Mouse (Mus musculus): ENCODE results near the gene Fmnl1.

- TF ChIP-seq MAX (IDR thresholded peaks at IDR 0.05; ENCODE audit: low read depth), result no peak
- no peak for TF ChIP-seq POLR2A (IDR thresholded peaks at IDR 0.05; ENCODE audit: insufficient read length, low read depth)
- no peak for TF ChIP-seq TCF3 (IDR thresholded peaks at IDR 0.05; ENCODE audit: insufficient read length, low read depth)
- no peak for TF ChIP-seq MYOG (IDR thresholded peaks at IDR 0.05; ENCODE audit: control insufficient read depth in 1 of 3, insufficient read depth in 1 of 3, insufficient read length in 2 of 3, low read depth in 2 of 3)
- TF ChIP-seq POLR2AphosphoS2 (IDR thresholded peaks at IDR 0.05; ENCODE audit: insufficient read length, low read depth), result no peak
- no peak for TF ChIP-seq TCF12 (IDR thresholded peaks at IDR 0.05; ENCODE audit: insufficient read depth, poor library complexity, severe bottlenecking)
- TF ChIP-seq CEBPB (IDR thresholded peaks at IDR 0.05; ENCODE audit: insufficient read depth, poor library complexity, severe bottlenecking), result no peak
- no peak for TF ChIP-seq E2F4 (IDR thresholded peaks at IDR 0.05; ENCODE audit: insufficient read depth)
- no peak for TF ChIP-seq USF1 (IDR thresholded peaks at IDR 0.05; ENCODE audit: low read depth)
- TF ChIP-seq SRF (IDR thresholded peaks at IDR 0.05; ENCODE audit: control insufficient read depth, insufficient read length, low read depth), result no peak
Measured at GRCm38 (mm10) chr11:103198911-103199803, 28.2 kb downstream of the Fmnl1 start.

All from myocyte (in vitro differentiated cells).